Mouse (Mus musculus): ENCODE results near the gene Rbmx2.

The Rbmx2 gene

DNA sequence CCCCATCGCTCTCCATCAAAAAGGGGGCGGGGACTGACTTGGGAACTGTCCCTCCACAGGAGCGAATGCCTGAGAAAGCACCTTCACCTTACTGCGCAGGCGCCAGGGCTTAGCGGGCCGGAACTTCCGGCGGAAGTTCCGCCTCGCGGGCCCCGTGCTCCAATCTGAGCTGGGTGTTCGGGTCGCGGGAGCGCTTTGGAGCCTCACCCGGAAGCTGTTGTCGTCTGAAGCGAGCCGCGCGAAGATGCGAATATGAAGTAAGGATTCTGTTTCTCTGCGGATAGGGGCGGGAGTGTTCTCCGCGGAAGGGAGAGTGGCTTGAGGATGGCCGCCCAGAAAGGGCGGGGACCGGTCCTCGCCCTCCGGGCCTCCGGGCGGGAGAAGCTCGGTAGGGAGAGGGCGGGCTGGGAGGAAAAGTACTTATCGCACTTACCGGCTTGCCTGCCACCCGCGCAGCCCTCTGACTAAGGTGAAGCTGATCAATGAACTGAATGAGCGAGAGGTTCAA, at the start of gene Rbmx2:
Gene Rbmx2, plus strand, starts transcription at position 141 of the 508 bp plus-strand sequence.
- DNase-seq: peak; percentile 93

DNA sequence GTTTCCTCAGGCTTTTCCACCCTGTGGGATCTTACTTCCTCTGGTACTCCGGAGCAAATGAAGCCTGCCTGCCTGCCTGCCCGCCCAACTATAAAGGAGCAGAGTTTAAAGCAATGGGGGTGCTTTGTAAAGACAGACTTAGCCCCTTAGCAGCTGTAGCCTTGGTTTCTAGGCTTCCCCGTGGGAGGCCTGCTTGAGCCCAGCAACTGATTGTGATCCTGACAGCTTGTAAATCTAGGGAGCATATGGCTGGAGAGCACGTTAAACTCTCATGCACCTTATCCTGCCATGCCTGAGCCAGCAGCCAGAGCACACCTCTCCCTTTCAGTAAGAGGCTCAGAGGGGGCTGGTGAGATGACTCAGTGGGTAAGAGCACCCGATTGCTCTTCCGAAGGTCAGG, 28.0 kb upstream of the Rbmx2 start:
- DNase-seq: no peak

DNA sequence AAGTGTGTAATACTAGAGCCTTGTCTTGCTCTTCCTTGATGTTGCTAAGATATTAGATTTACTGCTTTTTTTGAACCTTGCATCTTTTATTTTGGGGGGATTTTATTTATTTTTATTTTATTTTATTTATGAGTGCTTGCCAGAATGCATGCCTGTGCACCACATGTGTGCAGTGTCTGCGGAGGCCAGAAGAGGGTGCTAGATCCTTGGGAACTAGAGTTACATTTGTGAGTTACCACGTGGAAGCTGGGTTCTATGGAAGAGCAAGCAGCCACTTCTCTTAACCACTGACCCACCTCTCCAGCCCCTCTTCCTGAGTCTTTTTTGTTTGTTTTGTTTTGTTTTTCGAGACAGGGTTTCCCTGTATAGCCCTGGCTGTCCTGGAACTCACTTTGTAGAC, 25.2 kb upstream of the Rbmx2 start:
- DNase-seq: no peak

DNA sequence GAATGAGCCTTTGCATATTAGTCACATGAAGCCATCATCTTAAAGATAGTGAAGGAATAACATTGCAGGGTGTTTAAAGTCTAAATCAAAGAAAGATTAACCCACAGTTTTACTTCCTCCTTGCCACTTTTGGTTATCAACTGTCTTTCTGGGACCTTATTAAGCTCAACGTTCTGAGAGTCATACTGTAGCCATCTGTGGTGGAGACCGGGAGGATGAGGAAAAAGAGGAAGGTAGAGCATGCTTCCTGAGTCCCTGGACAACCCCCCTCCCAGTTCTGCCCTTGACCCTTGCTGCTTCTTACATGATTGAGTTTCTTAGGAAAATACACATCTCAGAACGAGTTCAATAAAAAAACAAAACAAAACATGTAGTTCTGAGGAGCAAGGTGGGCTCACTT, 23.1 kb upstream of the Rbmx2 start:
- no peak for DNase-seq

DNA sequence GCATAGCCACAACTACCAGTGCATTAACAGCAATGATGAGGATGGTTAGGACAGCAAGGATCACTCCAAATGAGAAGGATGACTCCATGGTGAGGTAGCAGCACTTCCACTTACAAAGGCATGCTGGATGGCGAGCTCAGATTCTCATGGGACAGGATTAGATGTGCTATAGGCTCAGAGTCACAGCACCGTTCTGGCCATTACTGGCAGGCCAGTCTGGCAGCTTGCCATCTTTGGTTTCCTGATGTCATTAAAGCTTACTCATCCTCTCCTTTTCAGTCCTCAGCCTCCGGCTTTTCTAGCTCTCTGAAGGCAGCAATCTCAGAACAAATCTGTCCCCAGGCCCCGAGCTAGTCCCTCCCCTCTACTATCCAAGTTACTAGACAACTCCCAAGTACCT, 20.6 kb upstream of the Rbmx2 start, which contains the start of gene Gpr119:
Gene Gpr119, minus strand, starts transcription at position 308 of the 400 bp plus-strand sequence.
- no peak for DNase-seq

DNA sequence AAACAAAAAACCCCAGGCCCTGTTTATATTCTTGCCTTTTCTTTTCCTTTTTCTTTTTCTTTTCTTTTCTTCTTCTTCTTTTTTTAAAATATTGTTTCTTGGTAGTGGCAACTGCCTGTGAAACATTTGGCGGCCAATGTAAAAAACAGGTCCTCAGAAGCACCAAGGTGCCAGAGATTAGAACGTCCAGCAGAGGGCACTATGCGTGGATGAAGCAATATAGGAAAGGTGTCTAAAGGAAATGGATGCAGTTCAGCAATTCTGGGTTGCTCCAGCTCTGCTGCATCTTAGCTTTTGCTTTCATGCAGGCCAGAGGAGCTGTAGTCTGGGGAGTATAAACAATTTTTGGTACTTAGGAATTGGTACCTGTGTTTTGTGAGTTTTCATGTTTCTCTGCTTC, 11.4 kb upstream of the Rbmx2 start:
- DNase-seq: peak; percentile 14

DNA sequence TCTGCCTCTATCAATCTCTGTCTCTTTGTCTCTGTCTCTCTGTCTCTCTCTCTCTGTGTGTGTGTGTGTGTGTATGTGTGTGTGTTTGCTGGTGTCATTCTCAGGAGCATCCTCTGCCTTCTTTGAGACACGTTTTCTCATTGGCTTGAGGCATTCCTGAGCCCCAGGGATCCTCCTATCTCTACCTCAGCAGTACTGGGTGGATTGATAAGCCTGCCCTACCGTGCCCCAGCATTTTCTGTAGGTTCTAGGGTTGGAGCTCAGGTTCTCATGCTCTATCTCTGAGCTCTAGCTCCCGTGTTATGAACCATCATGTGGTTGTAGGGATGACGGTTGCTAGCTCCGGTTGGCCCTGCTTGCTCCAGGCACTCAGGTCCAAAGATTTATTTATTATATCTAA, 10.9 kb upstream of the Rbmx2 start:
- no peak for DNase-seq

DNA sequence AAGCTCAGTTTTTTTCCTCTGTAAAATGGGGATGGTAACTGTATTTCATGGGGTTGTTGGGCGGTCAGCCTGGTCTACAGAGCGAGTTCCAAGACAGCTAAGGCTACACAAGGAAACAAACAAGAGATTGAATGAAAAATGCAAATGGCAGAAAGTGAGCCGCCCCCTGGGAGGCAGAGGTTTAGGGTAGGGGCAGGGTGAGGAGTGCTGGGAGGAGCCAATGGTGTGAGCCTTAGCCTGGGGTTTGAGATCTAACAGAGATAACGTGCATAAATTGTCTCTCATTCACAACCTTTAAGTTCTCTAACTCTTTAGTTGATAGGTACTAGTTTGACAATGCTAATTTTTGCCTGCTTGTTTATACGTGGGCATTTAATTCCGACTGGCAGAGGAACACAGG, 344 bp upstream of the Rbmx2 start:
- no peak for DNase-seq

GRCm38 (mm10) chrX:48709701-48710100, 14.9 kb downstream of the Rbmx2 start:
- no peak for DNase-seq

DNA sequence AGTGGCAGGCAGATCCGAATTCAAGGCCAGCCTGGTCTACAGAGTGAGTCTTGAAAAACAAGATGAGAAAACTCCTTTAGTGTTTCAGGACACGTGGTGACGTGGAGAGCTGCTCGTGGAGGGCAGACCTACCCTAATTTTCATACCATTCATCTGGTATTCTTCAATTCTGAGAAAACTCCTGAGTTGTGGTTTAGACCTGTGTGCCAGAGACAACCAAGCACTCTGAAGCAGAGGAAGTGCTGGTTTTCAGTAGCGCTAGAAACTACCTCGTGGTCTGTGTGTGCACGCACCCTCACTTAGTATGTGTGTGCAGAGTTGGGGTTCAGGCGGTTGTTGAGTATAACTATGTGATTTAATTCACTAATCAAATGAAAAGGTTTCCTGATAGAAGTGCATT, 18.0 kb downstream of the Rbmx2 start:
- no peak for DNase-seq

- DNase-seq: no peak
Observed at GRCm38 (mm10) chrX:48754710-48755283, 60.0 kb downstream of the Rbmx2 start.

All from kidney, postnatal 14 days (tissue).